In the genomic region with DNA sequence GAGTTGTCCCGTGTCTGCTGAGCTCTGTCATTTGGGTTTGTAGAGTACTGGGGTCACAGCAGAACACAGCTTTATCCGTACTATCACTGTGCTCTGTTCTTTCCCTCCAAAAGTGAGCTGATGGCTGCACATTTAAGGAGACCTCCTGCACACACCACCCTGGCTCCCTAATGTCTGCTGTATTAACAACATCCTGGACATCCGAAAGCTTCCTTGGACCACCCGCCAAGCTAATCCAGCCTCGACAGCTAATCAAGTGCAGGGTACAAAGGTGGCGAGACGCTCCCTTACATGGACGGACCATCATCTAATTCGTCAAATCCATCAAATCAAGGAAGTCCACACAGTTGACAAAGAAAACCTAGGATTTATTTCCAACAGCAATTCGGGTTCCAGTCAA, we compare ENCODE assay signal across 23 mouse cellular contexts. TPM values are rescaled to one million over a fixed set of nuclear protein-coding genes. Genes with fewer than 3 reads are reported as not detected.
DNase-seq lines count a peak whose midpoint lies in the region; ATAC-seq lines count a peak whose summit lies in the region.
"Had no signal": no experiment of that assay in that cellular context is flagged by ENCODE, and none has a peak within 500 bp of the region (broad histone marks: within the 10 kb centered on the region; RNA-seq: fewer than 3 reads in every experiment).

No protein-coding gene starts in this region.

- no peak overlapping the region for H3K4me2 ChIP-seq in forebrain, embryonic 14.5 days (ENCODE audit: low read length)
- H3K4me2 ChIP-seq in lung, embryonic 16.5 days (ENCODE audit: low read depth, low read length), result no peak overlapping the region
- H3K4me2 ChIP-seq: forebrain, embryonic 15.5 days; heart, embryonic 13.5 days; hindbrain, embryonic 14.5 days had no signal

- DNase-seq in forebrain, embryonic 10.5 days (ENCODE audit: extremely low spot score, low spot score), result no peak
- no peak for DNase-seq in forebrain, embryonic 14.5 days (ENCODE audit: low spot score)
- no peak for DNase-seq in lung, postnatal 36 days
- DNase-seq in limb, embryonic 10.5 days (ENCODE audit: low spot score), result no peak
- DNase-seq in layer of hippocampus, adult 9-11 months, result no peak
- DNase-seq: adrenal gland, adult 2 months; adrenal gland, postnatal 14 days; cerebellum, adult 11 months; cerebellum, adult 2 months; cerebellum, adult 9-11 months; cerebellum, postnatal 25 days; gastrocnemius, postnatal 25 days; heart, adult 2 months; heart, postnatal 14 days; heart, postnatal 4 days had no signal

- peaks cover 30% of the 10 kb centered on the region for H3K36me3 ChIP-seq in forebrain, embryonic 10.5 days (replicated peaks)
- peaks cover 16% of the 10 kb centered on the region; the same call in 1 of the 2 replicates for H3K36me3 ChIP-seq in forebrain, embryonic 14.5 days (ENCODE audit: control insufficient read depth, insufficient read depth, low read length)
- H3K36me3 ChIP-seq in lung, embryonic 16.5 days (ENCODE audit: control insufficient read depth, insufficient read depth, low read length), result peaks cover 4% of the 10 kb centered on the region; the same call in 1 of the 2 replicates
- H3K36me3 ChIP-seq in limb, embryonic 10.5 days, result peaks cover 14% of the 10 kb centered on the region

- peaks cover 18% of the 10 kb centered on the region for H3K4me1 ChIP-seq in forebrain, embryonic 10.5 days
- H3K4me1 ChIP-seq in forebrain, embryonic 14.5 days (ENCODE audit: control insufficient read depth, insufficient read depth, low read length), result no peaks in the 10 kb centered on the region
- 0 out of 2 replicates have a peak, but pooled peaks cover 3% of the 10 kb centered on the region for H3K4me1 ChIP-seq in lung, embryonic 16.5 days (replicated peaks; ENCODE audit: control insufficient read depth, insufficient read depth, low read length)
- H3K4me1 ChIP-seq in limb, embryonic 10.5 days, result peaks cover 23% of the 10 kb centered on the region
- H3K4me1 ChIP-seq: forebrain, embryonic 15.5 days; heart, embryonic 13.5 days had no signal

- H3K9ac ChIP-seq in forebrain, embryonic 14.5 days (ENCODE audit: low read length), result no peak overlapping the region
- no peak overlapping the region for H3K9ac ChIP-seq in lung, embryonic 16.5 days (ENCODE audit: low read length)
- H3K9ac ChIP-seq: forebrain, embryonic 15.5 days; heart, embryonic 13.5 days; hindbrain, embryonic 14.5 days had no signal

- H3K4me3 ChIP-seq in forebrain, embryonic 10.5 days, result no peak overlapping the region
- no peak overlapping the region for H3K4me3 ChIP-seq in forebrain, embryonic 14.5 days (ENCODE audit: low read depth, low read length)
- no peak overlapping the region for H3K4me3 ChIP-seq in lung, embryonic 16.5 days (ENCODE audit: low read length)
- H3K4me3 ChIP-seq in limb, embryonic 10.5 days, result no peak overlapping the region
- H3K4me3 ChIP-seq: forebrain, embryonic 15.5 days; heart, adult 2 months; heart, embryonic 10.5 days; heart, embryonic 13.5 days had no signal

- H3K27me3 ChIP-seq in forebrain, embryonic 10.5 days (ENCODE audit: poor library complexity, severe bottlenecking), result no peaks in the 10 kb centered on the region
- no peaks in the 10 kb centered on the region for H3K27me3 ChIP-seq in forebrain, embryonic 14.5 days (replicated peaks; ENCODE audit: control insufficient read depth, insufficient read depth, low read length)
- no peaks in the 10 kb centered on the region for H3K27me3 ChIP-seq in lung, embryonic 16.5 days (ENCODE audit: control insufficient read depth, insufficient read depth, low read depth, low read length)
- no peaks in the 10 kb centered on the region for H3K27me3 ChIP-seq in limb, embryonic 10.5 days (ENCODE audit: low read depth, poor library complexity, severe bottlenecking)
- H3K27me3 ChIP-seq: forebrain, embryonic 15.5 days; heart, embryonic 13.5 days had no signal

- no peaks in the 10 kb centered on the region for H3K9me3 ChIP-seq in forebrain, embryonic 10.5 days
- no peaks in the 10 kb centered on the region for H3K9me3 ChIP-seq in forebrain, embryonic 14.5 days (replicated peaks; ENCODE audit: control insufficient read depth, low read length)
- no peaks in the 10 kb centered on the region for H3K9me3 ChIP-seq in lung, embryonic 16.5 days (ENCODE audit: control insufficient read depth, low read length)
- no peaks in the 10 kb centered on the region for H3K9me3 ChIP-seq in limb, embryonic 10.5 days (replicated peaks)
- H3K9me3 ChIP-seq: forebrain, embryonic 15.5 days; heart, embryonic 10.5 days had no signal

- peak overlapping the region; percentile 48; the same call in 1 of the 2 replicates for H3K27ac ChIP-seq in forebrain, embryonic 10.5 days
- no peak overlapping the region for H3K27ac ChIP-seq in forebrain, embryonic 14.5 days (ENCODE audit: low read depth, low read length)
- no peak overlapping the region for H3K27ac ChIP-seq in lung, embryonic 16.5 days (ENCODE audit: low read length)
- peak overlapping the region; percentile 62; the same call in 1 of the 2 replicates for H3K27ac ChIP-seq in limb, embryonic 10.5 days
- H3K27ac ChIP-seq: forebrain, embryonic 15.5 days; heart, adult 2 months; heart, embryonic 10.5 days; heart, embryonic 13.5 days; hindbrain, embryonic 14.5 days; hindbrain, postnatal 0 days had no signal

- no peak for ATAC-seq in forebrain, embryonic 14.5 days
- peak; percentile 45 for ATAC-seq in lung, embryonic 16.5 days (ENCODE audit: low read depth)
- ATAC-seq: CD4-positive, CD25-positive, alpha-beta regulatory T cell, adult 4 months; forebrain, embryonic 15.5 days; hindbrain, postnatal 0 days; inflammation-experienced regulatory T-cells, adult 6 months had no signal

- 40% methylated on average over 10 of the region's 10 CpGs for WGBS in forebrain, embryonic 10.5 days
- WGBS in forebrain, embryonic 14.5 days, result 50% methylated on average over 10 of the region's 10 CpGs
- WGBS in lung, embryonic 16.5 days, result 48% methylated on average over 10 of the region's 10 CpGs
- WGBS in limb, embryonic 10.5 days, result 22% methylated on average over 10 of the region's 10 CpGs

RNA-seq across cellular contexts. Expression of a gene that starts 53.5 kb away (rescaled TPM):
- 49.9 and 50.4 TPM in 2 replicates for polyA plus RNA-seq in forebrain, embryonic 10.5 days (2016; fragmentation: Nextera tagmentation; extraction: Ambion mirVana)
- 48.0 and 48.3 TPM in 2 replicates for polyA plus RNA-seq in forebrain, embryonic 14.5 days (2014; fragmentation: Nextera tagmentation; extraction: Ambion mirVana)
- 75.6 and 78.0 TPM in 2 replicates for polyA plus RNA-seq in lung, embryonic 16.5 days (2015; fragmentation: Nextera tagmentation; extraction: Ambion mirVana)
- 38.5 and 52.3 TPM in 2 replicates for polyA plus RNA-seq in limb, embryonic 10.5 days (2016; fragmentation: Nextera tagmentation; extraction: Ambion mirVana)

RNA-seq across cellular contexts. Expression of a gene that starts 53.6 kb away (rescaled TPM):
- 11.8 and 12.9 TPM in 2 replicates for polyA plus RNA-seq in forebrain, embryonic 10.5 days (2016; fragmentation: Nextera tagmentation; extraction: Ambion mirVana)
- polyA plus RNA-seq in forebrain, embryonic 14.5 days (2014; fragmentation: Nextera tagmentation; extraction: Ambion mirVana), result 9.3 and 9.8 TPM in 2 replicates
- polyA plus RNA-seq in lung, embryonic 16.5 days (2015; fragmentation: Nextera tagmentation; extraction: Ambion mirVana), result 1.6 and 1.9 TPM in 2 replicates
- 32.7 and 33.5 TPM in 2 replicates for polyA plus RNA-seq in limb, embryonic 10.5 days (2016; fragmentation: Nextera tagmentation; extraction: Ambion mirVana)
- polyA plus RNA-seq: CD4-positive, CD25-positive, alpha-beta regulatory T cell, adult 4 months; inflammation-experienced regulatory T-cells, adult 6 months had no signal

Comparison
In these comparisons a context has a peak if more than half of its experiments do, and no peak if none do; other contexts are left out.
1. H3K27ac ChIP-seq: peak in forebrain, embryonic 10.5 days (single experiment) and limb, embryonic 10.5 days (single experiment); none in forebrain, embryonic 14.5 days (single experiment) and lung, embryonic 16.5 days (single experiment).